Comparison of ENCODE assay signal across 12 mouse cellular contexts in the genomic region with DNA sequence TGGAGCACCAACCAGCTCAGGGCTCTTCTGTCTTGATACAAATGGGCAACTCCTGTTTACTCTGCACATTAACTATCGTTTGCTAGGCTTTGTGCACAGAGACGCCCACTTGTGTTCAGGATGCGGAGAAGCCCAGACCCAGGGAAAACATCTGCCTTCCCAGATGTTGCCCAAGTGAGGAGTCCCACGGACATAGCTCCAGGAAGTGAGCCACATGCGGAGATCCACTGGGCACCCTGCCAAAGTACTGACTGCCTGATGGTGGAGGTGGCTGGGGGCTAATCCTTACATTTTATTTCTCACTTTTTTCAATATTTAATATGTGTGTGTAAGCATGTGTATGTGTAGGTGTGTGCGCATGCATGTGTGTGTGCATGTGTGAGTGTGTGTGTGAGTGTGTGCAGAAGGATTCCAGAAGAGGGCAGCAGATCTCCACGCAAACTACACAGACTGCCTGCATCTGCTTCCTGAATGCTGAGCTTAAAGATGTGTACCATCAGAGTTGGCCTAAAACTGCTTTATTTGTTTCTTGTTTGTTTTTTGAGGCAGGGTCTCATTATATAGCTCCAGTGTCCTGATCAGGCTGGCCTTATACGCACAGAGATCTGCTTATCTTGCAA. TPM values are rescaled to one million over a fixed set of nuclear protein-coding genes. Genes with fewer than 3 reads are reported as not detected.
A peak's percentile ranks its signal among the peaks of the same experiment; 100 is the strongest.
DNase-seq lines count a peak whose midpoint lies in the region; ATAC-seq and TF ChIP-seq lines count a peak whose summit lies in the region.
"Had no signal": no experiment of that assay in that cellular context is flagged by ENCODE, and none has a peak within 500 bp of the region (broad histone marks: within the 10 kb centered on the region; RNA-seq: fewer than 3 reads in every experiment).

No protein-coding gene starts in this region.

- H3K36me3 ChIP-seq in hindbrain, postnatal 0 days (ENCODE audit: insufficient read depth, low read length), result no peaks in the 10 kb centered on the region
- H3K36me3 ChIP-seq in hindbrain, embryonic 12.5 days, result no peaks in the 10 kb centered on the region
- H3K36me3 ChIP-seq in spleen, adult 2 months (ENCODE audit: control insufficient read depth, insufficient read depth, low read length), result no peaks in the 10 kb centered on the region
- H3K36me3 ChIP-seq in stomach, postnatal 0 days (ENCODE audit: control insufficient read depth, insufficient read depth, low read length), result no peaks in the 10 kb centered on the region
- H3K36me3 ChIP-seq: hindbrain, embryonic 13.5 days; limb, embryonic 13.5 days; stomach, embryonic 15.5 days had no signal

- no peak for TF ChIP-seq EP300 in stomach, postnatal 0 days (optimal IDR thresholded peaks at IDR 0.05)

- H3K4me2 ChIP-seq in hindbrain, postnatal 0 days (ENCODE audit: low read depth, low read length), result no peak overlapping the region
- H3K4me2 ChIP-seq in hindbrain, embryonic 12.5 days (replicated peaks), result no peak overlapping the region
- no peak overlapping the region for H3K4me2 ChIP-seq in stomach, postnatal 0 days (replicated peaks; ENCODE audit: low read depth)
- H3K4me2 ChIP-seq: hindbrain, embryonic 13.5 days; limb, embryonic 13.5 days; stomach, embryonic 15.5 days had no signal

- H3K9ac ChIP-seq in hindbrain, postnatal 0 days (replicated peaks; ENCODE audit: low read length), result no peak overlapping the region
- H3K9ac ChIP-seq in hindbrain, embryonic 12.5 days, result no peak overlapping the region
- no peak overlapping the region for H3K9ac ChIP-seq in stomach, postnatal 0 days (ENCODE audit: low read length)
- H3K9ac ChIP-seq: hindbrain, embryonic 13.5 days; limb, embryonic 13.5 days; stomach, embryonic 15.5 days had no signal

- ATAC-seq in hindbrain, postnatal 0 days, result no peak
- no peak for ATAC-seq in hindbrain, embryonic 12.5 days (ENCODE audit: low FRiP score)
- no peak for ATAC-seq in stomach, postnatal 0 days (ENCODE audit: low FRiP score, low TSS enrichment)

- TF ChIP-seq POLR2A in spleen, adult 2 months (IDR thresholded peaks at IDR 0.05; ENCODE audit: low read depth, low read length), result no peak

- H3K27ac ChIP-seq in hindbrain, postnatal 0 days, result no peak overlapping the region
- no peak overlapping the region for H3K27ac ChIP-seq in hindbrain, embryonic 12.5 days
- H3K27ac ChIP-seq in spleen, adult 2 months (ENCODE audit: insufficient read depth, low read length), result no peak overlapping the region
- H3K27ac ChIP-seq in stomach, postnatal 0 days (replicated peaks), result no peak overlapping the region
- H3K27ac ChIP-seq: hindbrain, embryonic 13.5 days; limb, embryonic 13.5 days; stomach, embryonic 15.5 days had no signal

- H3K4me1 ChIP-seq in hindbrain, postnatal 0 days (ENCODE audit: insufficient read depth, low read length), result peaks cover 3% of the 10 kb centered on the region; the same call in 1 of the 2 replicates
- peaks cover 4% of the 10 kb centered on the region; the same call in 1 of the 2 replicates for H3K4me1 ChIP-seq in hindbrain, embryonic 12.5 days
- H3K4me1 ChIP-seq in spleen, adult 2 months (ENCODE audit: control insufficient read depth, insufficient read depth, insufficient read length), result peaks cover 5% of the 10 kb centered on the region; the same call in 1 of the 2 replicates
- H3K4me1 ChIP-seq in stomach, postnatal 0 days (replicated peaks; ENCODE audit: control insufficient read depth, insufficient read depth), result no peaks in the 10 kb centered on the region
- H3K4me1 ChIP-seq: limb, embryonic 13.5 days; stomach, embryonic 15.5 days had no signal

- H3K9me3 ChIP-seq in hindbrain, postnatal 0 days (ENCODE audit: low read length), result no peaks in the 10 kb centered on the region
- no peaks in the 10 kb centered on the region; the same call in 1 of the 2 replicates for H3K9me3 ChIP-seq in hindbrain, embryonic 12.5 days (replicated peaks)
- H3K9me3 ChIP-seq in stomach, postnatal 0 days (ENCODE audit: control insufficient read depth, low read length), result no peaks in the 10 kb centered on the region
- H3K9me3 ChIP-seq: hindbrain, embryonic 13.5 days; stomach, embryonic 15.5 days had no signal

- WGBS in hindbrain, postnatal 0 days, result 77% methylated on average over 8 of the region's 8 CpGs
- WGBS in hindbrain, embryonic 12.5 days, result 88% methylated on average over 8 of the region's 8 CpGs
- WGBS in spleen, adult 2 months, result 81% methylated on average over 8 of the region's 8 CpGs
- 69% methylated on average over 8 of the region's 8 CpGs for WGBS in stomach, postnatal 0 days

- peak; percentile 48 for DNase-seq in hindbrain, postnatal 0 days (ENCODE audit: low spot score)
- DNase-seq in spleen, adult 2 months (ENCODE audit: low read depth in 1 of 2, low spot score in 2 of 2), result no peak
- DNase-seq in spleen, postnatal 14 days (ENCODE audit: low spot score in 2 of 2), result no peak
- peak; percentile 49 for DNase-seq in ZHBTc4 (ENCODE audit: low read depth, low spot score)
- no peak for DNase-seq in stomach, postnatal 0 days (ENCODE audit: low spot score)
- no peak for DNase-seq in layer of hippocampus, adult 18-20 months (ENCODE audit: low spot score in 2 of 2)
- DNase-seq in frontal cortex, postnatal 14 days (ENCODE audit: low spot score in 2 of 2), result no peak

- H3K4me3 ChIP-seq in hindbrain, postnatal 0 days (ENCODE audit: low read length), result no peak overlapping the region
- H3K4me3 ChIP-seq in hindbrain, embryonic 12.5 days, result no peak overlapping the region
- no peak overlapping the region for H3K4me3 ChIP-seq in spleen, adult 2 months (ENCODE audit: extremely low read depth, insufficient read depth, insufficient read length)
- H3K4me3 ChIP-seq in stomach, postnatal 0 days (ENCODE audit: low read depth, low read length), result no peak overlapping the region
- H3K4me3 ChIP-seq: hindbrain, embryonic 13.5 days; limb, embryonic 13.5 days; stomach, embryonic 15.5 days had no signal

- peak; percentile 74 for TF ChIP-seq CTCF in hindbrain, postnatal 0 days (IDR thresholded peaks at IDR 0.05; ENCODE audit: low read depth)
- TF ChIP-seq CTCF in spleen, adult 2 months (IDR thresholded peaks at IDR 0.05; ENCODE audit: extremely low read depth, insufficient read depth, insufficient read length, insufficient replicate concordance), result peak; percentile 29; the same call in 1 of the 2 replicates
- TF ChIP-seq CTCF in stomach, postnatal 0 days (IDR thresholded peaks at IDR 0.05; ENCODE audit: low read depth), result peak; percentile 76

- H3K27me3 ChIP-seq in hindbrain, postnatal 0 days (ENCODE audit: insufficient read depth, low read length), result no peaks in the 10 kb centered on the region
- H3K27me3 ChIP-seq in hindbrain, embryonic 12.5 days, result no peaks in the 10 kb centered on the region
- H3K27me3 ChIP-seq in spleen, adult 2 months (ENCODE audit: control insufficient read depth, insufficient read depth, low read length), result no peaks in the 10 kb centered on the region
- H3K27me3 ChIP-seq in stomach, postnatal 0 days (ENCODE audit: control insufficient read depth, insufficient read depth, low read length), result no peaks in the 10 kb centered on the region
- H3K27me3 ChIP-seq: hindbrain, embryonic 13.5 days; limb, embryonic 13.5 days; stomach, embryonic 15.5 days had no signal

RNA-seq across cellular contexts. Expression of gene Gm17657, which starts 20.8 kb away (rescaled TPM):
- total RNA-seq in hindbrain, postnatal 0 days (2014; rRNA removed), result not detected in 2 replicates
- not detected in 2 replicates for polyA plus RNA-seq in hindbrain, postnatal 0 days (2015; fragmentation: Nextera tagmentation; extraction: Ambion mirVana)
- not detected in 2 replicates for polyA plus RNA-seq in hindbrain, embryonic 12.5 days (2016; fragmentation: Nextera tagmentation; extraction: Ambion mirVana)
- polyA plus RNA-seq in spleen, adult 2 months (2012; rRNA removed), result not detected in 2 replicates
- not detected in 2 replicates for polyA plus RNA-seq in stomach, postnatal 0 days (2015; fragmentation: Nextera tagmentation; extraction: Ambion mirVana)
- total RNA-seq in layer of hippocampus, adult 18-20 months (2021), result not detected
- polyA plus RNA-seq: forebrain, embryonic 11.5 days; hindbrain, embryonic 13.5 days; limb, embryonic 13.5 days; stomach, embryonic 15.5 days had no signal

RNA-seq across cellular contexts. Expression of gene Tbc1d22b, which starts 20.9 kb away (rescaled TPM):
- total RNA-seq in hindbrain, postnatal 0 days (2014; rRNA removed), result 39.4 and 40.4 TPM in 2 replicates
- 21.3 and 26.4 TPM in 2 replicates for polyA plus RNA-seq in hindbrain, postnatal 0 days (2015; fragmentation: Nextera tagmentation; extraction: Ambion mirVana)
- polyA plus RNA-seq in hindbrain, embryonic 12.5 days (2016; fragmentation: Nextera tagmentation; extraction: Ambion mirVana), result 24.6 and 26.4 TPM in 2 replicates
- 15.5 and 17.7 TPM in 2 replicates for polyA plus RNA-seq in spleen, adult 2 months (2012; rRNA removed)
- polyA plus RNA-seq in stomach, postnatal 0 days (2015; fragmentation: Nextera tagmentation; extraction: Ambion mirVana), result 6.9 and 7.8 TPM in 2 replicates
- total RNA-seq in layer of hippocampus, adult 18-20 months (2021), result 10 to 100 TPM; 37.8 to 41.4 TPM

RNA-seq across cellular contexts. Expression of gene Tmem217, which starts 23.5 kb away (rescaled TPM):
- total RNA-seq in hindbrain, postnatal 0 days (2014; rRNA removed), result not detected in 2 replicates
- 0.90 and 1.2 TPM in 2 replicates for polyA plus RNA-seq in hindbrain, postnatal 0 days (2015; fragmentation: Nextera tagmentation; extraction: Ambion mirVana)
- 1.8 and 2.4 TPM in 2 replicates for polyA plus RNA-seq in hindbrain, embryonic 12.5 days (2016; fragmentation: Nextera tagmentation; extraction: Ambion mirVana)
- not detected in 2 replicates for polyA plus RNA-seq in spleen, adult 2 months (2012; rRNA removed)
- 0.22 and 0.42 TPM in 2 replicates for polyA plus RNA-seq in stomach, postnatal 0 days (2015; fragmentation: Nextera tagmentation; extraction: Ambion mirVana)
- total RNA-seq in layer of hippocampus, adult 18-20 months (2021), result not detected

RNA-seq across cellular contexts. Expression of gene Pim1, which starts 38.1 kb away (rescaled TPM):
- 15.4 and 18.9 TPM in 2 replicates for total RNA-seq in hindbrain, postnatal 0 days (2014; rRNA removed)
- 14.6 and 16.8 TPM in 2 replicates for polyA plus RNA-seq in hindbrain, postnatal 0 days (2015; fragmentation: Nextera tagmentation; extraction: Ambion mirVana)
- 17.8 and 19.2 TPM in 2 replicates for polyA plus RNA-seq in hindbrain, embryonic 12.5 days (2016; fragmentation: Nextera tagmentation; extraction: Ambion mirVana)
- 56.6 and 90.2 TPM in 2 replicates for polyA plus RNA-seq in spleen, adult 2 months (2012; rRNA removed)
- polyA plus RNA-seq in stomach, postnatal 0 days (2015; fragmentation: Nextera tagmentation; extraction: Ambion mirVana), result 28.6 and 32.8 TPM in 2 replicates
- 1 to 10 TPM; 4.2 to 4.5 TPM for total RNA-seq in layer of hippocampus, adult 18-20 months (2021)

Comparison
In these comparisons a context has a peak if more than half of its experiments do, and no peak if none do; other contexts are left out.
1. DNase-seq: peak in hindbrain, postnatal 0 days (single experiment) and ZHBTc4 (single experiment); none in spleen, adult 2 months (0 of 2), spleen, postnatal 14 days (0 of 2), stomach, postnatal 0 days (single experiment), layer of hippocampus, adult 18-20 months (0 of 2) and frontal cortex, postnatal 14 days (0 of 2).
2. Peak in every context shown above with its lines, with median percentiles within 50 percentile points of each other: CTCF ChIP-seq.